Mouse (Mus musculus): ENCODE results near the gene Tcp11l2.

DNA sequence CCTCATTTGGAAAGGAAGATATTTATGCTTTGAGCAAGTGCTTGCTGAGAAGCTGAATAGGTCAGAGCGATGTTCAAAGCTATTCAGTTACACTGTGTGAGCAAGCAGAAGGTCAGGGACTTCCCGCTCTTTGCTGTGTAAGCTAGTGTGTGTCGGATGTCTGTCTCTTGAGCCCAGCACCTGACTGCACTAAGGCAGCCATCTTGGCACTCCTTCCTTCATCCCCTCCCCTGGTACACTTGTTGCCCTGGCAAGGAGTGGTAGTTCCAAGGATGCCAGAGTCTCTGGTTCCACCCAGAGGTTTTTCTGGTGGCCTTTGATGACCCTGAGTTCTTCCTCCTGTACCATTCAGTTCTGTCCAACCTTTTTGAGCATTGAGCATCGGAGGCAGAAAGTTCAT is 16.4 kb upstream of the Tcp11l2 start:
- no peak for TF ChIP-seq CTCF (IDR thresholded peaks at IDR 0.05; ENCODE audit: low read depth)
- no peak for TF ChIP-seq EP300 (IDR thresholded peaks at IDR 0.05; ENCODE audit: low read depth)

All from liver, postnatal 0 days (tissue).